Mouse (Mus musculus) ES-Bruce4 (cell line): ENCODE results near the gene Acadm. TPM values are rescaled to one million over a fixed set of nuclear protein-coding genes. Genes with fewer than 3 reads are reported as not detected.

ENCODE experiments used
- H3K27ac ChIP-seq: 2 replicates; pipeline ENCODE4 v1.5.1; 2012; ENCODE audit warnings: low read length, inconsistent platforms; ENCODE audit not compliant: insufficient read depth
- H3K27me3 ChIP-seq: 2 replicates; pipeline ENCODE4 v1.6.1; 2012; ENCODE audit warnings: mild to moderate bottlenecking, low read length, inconsistent platforms; ENCODE audit not compliant: control insufficient read depth, poor library complexity, insufficient read depth, severe bottlenecking
- H3K36me3 ChIP-seq: 2 replicates; pipeline ENCODE4 v1.6.1; 2012; ENCODE audit warnings: inconsistent platforms, mild to moderate bottlenecking, low read length, moderate library complexity; ENCODE audit not compliant: control insufficient read depth, poor library complexity, insufficient read depth, severe bottlenecking
- H3K4me1 ChIP-seq: one replicate; pipeline ENCODE4 v1.8.1; 2011; ENCODE audit warnings: low read length; ENCODE audit not compliant: control insufficient read depth, insufficient read depth
- H3K4me3 ChIP-seq: 2 replicates; pipeline ENCODE4 v1.5.1; 2011; ENCODE audit warnings: low read depth, mild to moderate bottlenecking, low read length
- H3K9ac ChIP-seq: 2 replicates; pipeline ENCODE4 v1.6.1; 2012; ENCODE audit warnings: low read depth, mild to moderate bottlenecking, inconsistent platforms; ENCODE audit not compliant: poor library complexity, severe bottlenecking
- H3K9me3 ChIP-seq: replicated peaks from 2 replicates; pipeline ENCODE4 v1.6.1; 2012; ENCODE audit warnings: mild to moderate bottlenecking, low read length, inconsistent platforms; ENCODE audit not compliant: control insufficient read depth, poor library complexity, insufficient read depth, severe bottlenecking
- CTCF ChIP-seq: IDR thresholded peaks from one replicate; pipeline ENCODE4 v1.8.1; 2011; ENCODE audit warnings: low read depth, low read length
- EP300 ChIP-seq: IDR thresholded peaks from 2 replicates; pipeline ENCODE4 v1.6.1; 2011; ENCODE audit warnings: low read depth, low read length; ENCODE audit not compliant: insufficient read depth
- POLR2A ChIP-seq: IDR thresholded peaks from one replicate; pipeline ENCODE4 v1.8.1; 2011; ENCODE audit warnings: low read length; ENCODE audit not compliant: insufficient read depth
- polyA plus RNA-seq: library from polyadenylated mRNA; stranded (reverse); fragments of >200 nt; gene quantifications from 2 replicates; pipeline ENCODE4 v1.2.4, GENCODE M21; 2011; ENCODE audit warnings: low read depth; ENCODE audit not compliant: missing spikeins, insufficient read depth, insufficient read length

Gene Acadm
- polyA plus RNA-seq, 1 experiment = 105 TPM

GRCm38 (mm10) chr3:153902595-153902994 lies 41.8 kb downstream of the Acadm start:
- H3K4me1 ChIP-seq = no peaks in the 10 kb centered on the region
- H3K9me3 ChIP-seq = no peaks in the 10 kb centered on the region
- no peak for TF ChIP-seq POLR2A
- TF ChIP-seq CTCF = no peak
- no peak for TF ChIP-seq EP300
- no peak overlapping the region for H3K4me3 ChIP-seq
- no peak overlapping the region for H3K27ac ChIP-seq
- H3K27me3 ChIP-seq = no peaks in the 10 kb centered on the region
- no peak overlapping the region for H3K9ac ChIP-seq
- H3K36me3 ChIP-seq = peaks cover 16% of the 10 kb centered on the region

DNA sequence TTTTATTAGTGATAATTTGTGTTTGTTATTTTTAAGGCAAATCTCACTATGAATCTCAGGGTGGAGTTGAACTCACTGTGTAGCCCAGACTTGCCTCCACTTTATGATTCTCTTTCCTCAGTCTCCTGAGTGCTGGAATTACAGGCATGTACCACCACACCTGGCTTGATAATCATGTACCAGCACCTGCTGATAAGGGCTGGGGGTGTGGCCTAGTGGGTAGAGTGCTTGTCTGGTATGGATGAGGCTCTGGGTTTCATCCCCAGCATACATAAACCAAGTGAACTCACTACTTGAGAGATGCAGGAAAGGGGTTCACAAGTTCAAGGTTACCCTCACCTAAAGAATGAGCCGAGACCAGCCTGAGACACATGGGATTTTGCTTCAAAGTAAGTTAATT lies 42.5 kb downstream of the Acadm start:
- no peak overlapping the region for H3K9ac ChIP-seq
- TF ChIP-seq EP300 = no peak
- TF ChIP-seq POLR2A = no peak
- TF ChIP-seq CTCF = no peak
- H3K4me1 ChIP-seq = no peaks in the 10 kb centered on the region
- no peak overlapping the region for H3K27ac ChIP-seq
- no peak overlapping the region for H3K4me3 ChIP-seq
- peaks cover 9% of the 10 kb centered on the region for H3K36me3 ChIP-seq
- H3K27me3 ChIP-seq = no peaks in the 10 kb centered on the region
- H3K9me3 ChIP-seq = no peaks in the 10 kb centered on the region

DNA sequence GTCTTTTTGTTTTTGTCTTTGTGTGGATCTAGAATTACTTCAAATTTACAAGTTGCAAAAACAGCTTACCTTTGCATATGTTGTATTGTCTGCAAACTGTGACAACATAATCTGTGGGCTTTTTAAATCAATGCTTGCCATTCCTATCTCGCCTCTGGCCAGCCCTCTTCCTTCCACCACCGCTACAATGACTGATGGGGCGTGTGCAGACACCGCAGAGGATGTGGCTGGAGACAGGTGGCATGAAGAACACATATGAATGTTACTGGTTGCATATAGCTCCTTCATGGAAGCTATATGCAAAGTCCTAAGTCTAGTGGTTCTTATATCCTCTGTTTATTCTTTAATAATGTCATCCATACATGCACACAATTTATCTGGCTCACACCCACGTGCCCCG lies 47.2 kb downstream of the Acadm start:
- Histone ChIP-seq H3K36me3 (no peaks in the 10 kb centered on the region), H3K9me3 (no peaks in the 10 kb centered on the region), H3K9ac (no peak overlapping the region), H3K27ac (no peak overlapping the region), H3K4me1 (no peaks in the 10 kb centered on the region), H3K4me3 (no peak overlapping the region), H3K27me3 (no peaks in the 10 kb centered on the region)
- no peak for TF ChIP-seq POLR2A
- no peak for TF ChIP-seq CTCF
- TF ChIP-seq EP300 = no peak

- no peaks in the 10 kb centered on the region for H3K9me3 ChIP-seq
- H3K9ac ChIP-seq = no peak overlapping the region
- H3K36me3 ChIP-seq = no peaks in the 10 kb centered on the region
- no peak overlapping the region for H3K27ac ChIP-seq
- TF ChIP-seq CTCF (no peak), EP300 (no peak), POLR2A (no peak)
- H3K27me3 ChIP-seq = no peaks in the 10 kb centered on the region
- no peaks in the 10 kb centered on the region for H3K4me1 ChIP-seq
- H3K4me3 ChIP-seq = no peak overlapping the region
Observed at GRCm38 (mm10) chr3:153895454-153895853, 49.0 kb downstream of the Acadm start.

- TF ChIP-seq EP300 (no peak), POLR2A (no peak), CTCF (no peak)
- Histone ChIP-seq H3K9ac (no peak overlapping the region), H3K9me3 (no peaks in the 10 kb centered on the region), H3K4me3 (no peak overlapping the region), H3K27me3 (no peaks in the 10 kb centered on the region), H3K4me1 (no peaks in the 10 kb centered on the region), H3K27ac (no peak overlapping the region), H3K36me3 (no peaks in the 10 kb centered on the region)
Observed at GRCm38 (mm10) chr3:153889188-153889781, 55.1 kb downstream of the Acadm start.

DNA sequence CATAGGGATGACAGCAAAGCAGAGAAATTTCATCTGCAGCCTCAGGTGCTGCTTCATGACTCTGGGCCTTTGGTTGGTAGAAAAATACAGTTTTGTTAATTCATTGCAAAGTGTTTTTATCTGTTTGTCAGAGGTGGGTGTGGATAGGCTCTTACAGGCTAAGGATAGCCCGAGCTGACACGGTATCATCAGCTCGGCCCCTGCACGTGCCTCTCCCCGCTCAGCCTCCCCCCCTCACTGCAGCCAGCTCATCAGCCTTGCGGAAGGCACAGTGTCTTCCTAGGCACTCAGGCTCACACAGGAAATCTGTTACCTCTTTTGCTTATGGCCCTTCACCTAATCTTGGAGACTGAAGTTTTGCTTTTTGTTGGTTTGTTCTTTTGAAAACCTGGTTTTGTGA lies 56.3 kb downstream of the Acadm start:
- Histone ChIP-seq H3K9me3 (no peaks in the 10 kb centered on the region), H3K36me3 (no peaks in the 10 kb centered on the region), H3K4me3 (no peak overlapping the region), H3K27me3 (no peaks in the 10 kb centered on the region), H3K4me1 (no peaks in the 10 kb centered on the region), H3K27ac (no peak overlapping the region), H3K9ac (no peak overlapping the region)
- no peak for TF ChIP-seq CTCF
- no peak for TF ChIP-seq POLR2A
- TF ChIP-seq EP300 = no peak
